Mouse (Mus musculus) T-helper 2 cell (primary cell): ENCODE data around the gene Cfap54.

Experiments used
- in situ Hi-C: fragments of 300-600 bp; cut with MboI, MseI; formaldehyde crosslinking; loops from one replicate; pipeline ENCODE4 v1.15.1; 2025; ENCODE audit warnings: high pct_unique_total_duplicates

The Cfap54 gene

DNA sequence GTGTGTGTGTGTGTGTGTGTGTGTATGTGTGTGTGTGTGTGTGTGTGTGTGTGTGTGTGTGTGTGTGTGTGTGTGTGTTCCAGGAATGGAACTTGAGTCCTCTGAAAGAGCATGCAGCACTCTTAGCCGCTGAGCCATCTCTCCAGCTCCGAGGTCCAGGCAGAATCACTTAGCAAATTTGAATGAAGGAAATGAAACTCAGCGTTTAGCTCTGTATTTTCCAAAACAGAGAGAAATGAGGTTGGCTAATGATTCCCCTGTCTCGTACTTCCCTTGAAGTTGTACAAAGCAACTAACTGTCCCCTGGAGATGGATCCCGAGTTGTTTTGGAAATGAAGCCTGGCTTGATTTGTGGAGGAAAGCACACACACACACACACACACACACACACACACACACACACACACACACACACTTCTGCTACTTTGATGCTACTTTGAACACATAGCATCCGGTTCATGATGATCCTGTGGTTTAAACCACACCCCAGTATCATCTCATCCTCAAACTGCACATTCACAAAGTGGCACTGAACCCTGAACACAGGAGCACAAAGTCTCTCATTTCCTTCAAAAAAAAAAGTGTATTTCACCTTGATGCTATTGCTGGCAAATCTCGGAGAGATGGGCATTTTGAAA is 290.4 kb downstream of the Cfap54 start:
- in situ Hi-C loops: no loop called here

- in situ Hi-C loops: no loop called here
These were observed 291.2 kb downstream of the Cfap54 start for GRCm38 (mm10) chr10:92790247-92790646.

- in situ Hi-C loops: no loop called here
These were observed 292.9 kb downstream of the Cfap54 start for GRCm38 (mm10) chr10:92788410-92789096.

DNA sequence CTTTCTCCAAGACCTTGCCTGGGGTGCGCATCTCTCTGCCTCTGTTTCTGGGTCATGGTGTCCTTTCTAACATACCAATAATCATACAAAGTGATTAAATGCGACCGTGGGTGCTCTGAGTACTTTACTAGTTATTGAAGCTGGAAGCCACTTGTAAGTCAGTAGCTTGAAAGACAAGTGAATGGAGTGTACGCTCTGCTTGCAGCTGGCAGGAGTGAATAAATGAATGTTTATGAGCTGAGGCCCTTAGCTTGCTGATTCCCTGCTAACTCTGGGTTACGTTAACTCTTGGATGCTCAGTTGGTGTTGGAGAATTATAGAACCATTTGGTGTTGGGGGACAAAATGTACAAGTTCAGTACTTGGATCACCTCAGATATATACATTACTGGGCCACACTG is 298.7 kb downstream of the Cfap54 start:
- in situ Hi-C loops: no loop called here

GRCm38 (mm10) chr10:92754359-92754758 is 327.1 kb downstream of the Cfap54 start:
- in situ Hi-C loops: no loop called here

DNA sequence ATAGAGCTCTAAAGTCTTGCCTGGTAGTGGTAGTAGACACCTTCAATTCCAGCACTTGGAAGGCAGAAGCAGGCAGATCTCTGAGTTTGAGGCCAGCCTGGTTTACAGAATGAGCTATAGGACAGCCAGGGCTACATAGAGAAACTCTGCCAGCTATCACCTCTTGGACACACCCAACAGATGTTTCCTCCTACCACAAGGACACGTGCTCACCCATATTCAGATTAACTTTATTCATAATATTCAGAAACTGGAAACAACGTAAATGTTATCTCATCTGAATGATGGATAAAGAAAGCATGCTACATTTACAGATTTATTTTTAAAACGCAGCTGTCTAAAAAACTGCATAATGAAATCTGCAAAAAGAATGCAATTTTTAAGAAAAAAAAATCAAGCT is 351.1 kb downstream of the Cfap54 start:
- in situ Hi-C loops: loop anchor here (25.0 kb wide), 1 partner anchor 832 kb away; no protein-coding TSS in a partner anchor

GRCm38 (mm10) chr10:92728723-92729122 is 352.7 kb downstream of the Cfap54 start:
- in situ Hi-C loops: loop anchor here (25.0 kb wide), 1 partner anchor 834 kb away; no protein-coding TSS in a partner anchor
